20 mouse cellular contexts compared by ENCODE assay signal in the genomic region with DNA sequence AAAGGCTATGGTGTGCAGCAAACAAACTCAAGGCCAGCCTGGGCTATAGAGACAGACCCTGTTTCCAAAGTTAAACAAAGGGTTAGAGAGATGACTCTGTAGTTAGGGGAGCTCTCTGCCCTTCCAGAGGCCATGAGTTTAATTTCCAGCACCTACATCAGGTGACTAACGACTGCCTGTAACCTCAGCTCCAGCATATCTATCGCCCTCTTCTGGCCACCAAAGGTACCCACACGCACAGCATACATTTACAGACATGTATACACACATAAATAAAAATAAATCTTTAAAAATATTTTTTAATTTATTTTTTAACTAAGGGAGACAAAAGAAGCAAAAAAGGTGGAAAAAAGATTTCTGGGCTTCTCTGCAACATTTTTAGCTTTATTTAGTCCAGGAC. TPM values are rescaled to one million over a fixed set of nuclear protein-coding genes. Genes with fewer than 3 reads are reported as not detected.
DNase-seq lines count a peak whose midpoint lies in the region; ATAC-seq and TF ChIP-seq lines count a peak whose summit lies in the region.
"Had no signal": no experiment of that assay in that cellular context is flagged by ENCODE, and none has a peak within 500 bp of the region (broad histone marks: within the 10 kb centered on the region; RNA-seq: fewer than 3 reads in every experiment).

No protein-coding gene starts in this region.

- H3K27ac ChIP-seq in heart, embryonic 13.5 days (replicated peaks), result peak overlapping the region; percentile 65; the same call in 1 of the 2 replicates
- H3K27ac ChIP-seq in liver, embryonic 14.5 days, result no peak overlapping the region
- H3K27ac ChIP-seq: embryonic facial prominence, embryonic 15.5 days; forebrain, embryonic 13.5 days; hindbrain, embryonic 10.5 days; limb, embryonic 13.5 days had no signal

- peaks cover 7% of the 10 kb centered on the region; the same call in 1 of the 2 replicates for H3K4me1 ChIP-seq in heart, embryonic 13.5 days
- no peaks in the 10 kb centered on the region for H3K4me1 ChIP-seq in liver, embryonic 14.5 days (replicated peaks; ENCODE audit: control insufficient read depth in 2 of 2, insufficient read depth in 2 of 2, low read length in 1 of 2)
- H3K4me1 ChIP-seq: embryonic facial prominence, embryonic 15.5 days; forebrain, embryonic 13.5 days; limb, embryonic 13.5 days had no signal

- H3K36me3 ChIP-seq in heart, embryonic 13.5 days, result no peaks in the 10 kb centered on the region
- no peaks in the 10 kb centered on the region for H3K36me3 ChIP-seq in liver, embryonic 14.5 days (replicated peaks; ENCODE audit: control insufficient read depth, insufficient read depth, low read depth)
- H3K36me3 ChIP-seq: embryonic facial prominence, embryonic 15.5 days; heart, embryonic 15.5 days; hindbrain, embryonic 10.5 days; limb, embryonic 13.5 days; lung, embryonic 15.5 days had no signal

- ATAC-seq in heart, embryonic 13.5 days (ENCODE audit: extremely low read depth, insufficient number of reproducible peaks, low FRiP score, low TSS enrichment), result no peak
- no peak for ATAC-seq in liver, embryonic 14.5 days (ENCODE audit: insufficient read depth)
- ATAC-seq: activated CD4-positive, CD25-positive, alpha-beta regulatory T cell, adult 4 months; forebrain, embryonic 13.5 days; midbrain, embryonic 16.5 days had no signal

- H3K4me3 ChIP-seq in heart, embryonic 13.5 days, result no peak overlapping the region
- no peak overlapping the region for H3K4me3 ChIP-seq in liver, embryonic 14.5 days (ENCODE audit: insufficient read depth in 1 of 2, low read depth in 2 of 2, low read length in 2 of 2)
- H3K4me3 ChIP-seq: embryonic facial prominence, embryonic 15.5 days; forebrain, embryonic 13.5 days; heart, embryonic 15.5 days; hindbrain, embryonic 10.5 days; limb, embryonic 13.5 days; lung, embryonic 15.5 days had no signal

- DNase-seq in heart, postnatal 4 days, result no peak
- DNase-seq in liver, embryonic 14.5 days (ENCODE audit: low read depth in 3 of 3, low spot score in 3 of 3), result no peak
- no peak for DNase-seq in liver
- DNase-seq in ES-CJ7 (ENCODE audit: low read depth, low spot score), result peak; percentile 86
- DNase-seq in brain, embryonic 14.5 days (ENCODE audit: low read depth), result no peak
- DNase-seq in adrenal gland, postnatal 10 days, result no peak
- DNase-seq: adrenal gland, postnatal 25 days; B cell, adult 2 months; cerebellum, adult 9-11 months; embryo, embryonic 11 days; layer of hippocampus, adult 9-11 months had no signal

- no peak overlapping the region for H3K4me2 ChIP-seq in heart, embryonic 13.5 days
- H3K4me2 ChIP-seq in liver, embryonic 14.5 days (ENCODE audit: low read depth), result no peak overlapping the region
- H3K4me2 ChIP-seq: embryonic facial prominence, embryonic 15.5 days; forebrain, embryonic 13.5 days; heart, embryonic 15.5 days; limb, embryonic 13.5 days; lung, embryonic 15.5 days had no signal

- 0 out of 2 replicates have a peak, but pooled peaks cover 3% of the 10 kb centered on the region for H3K27me3 ChIP-seq in heart, embryonic 13.5 days (replicated peaks)
- H3K27me3 ChIP-seq in liver, embryonic 14.5 days (ENCODE audit: control insufficient read depth, insufficient read depth, low read length), result no peaks in the 10 kb centered on the region
- H3K27me3 ChIP-seq: embryonic facial prominence, embryonic 15.5 days; forebrain, embryonic 13.5 days; limb, embryonic 13.5 days; lung, embryonic 15.5 days had no signal

- no peak for TF ChIP-seq POLR2A in brain, embryonic 14.5 days (IDR thresholded peaks at IDR 0.05; ENCODE audit: borderline replicate concordance, extremely low read depth, insufficient read depth, insufficient read length, poor library complexity, severe bottlenecking)

- WGBS in heart, embryonic 13.5 days, result 87% methylated on average over 3 of the region's 3 CpGs
- WGBS in liver, embryonic 14.5 days (ENCODE audit: insufficient replicate concordance), result 71% methylated on average over 3 of the region's 3 CpGs

- TF ChIP-seq CTCF in liver, embryonic 14.5 days (IDR thresholded peaks at IDR 0.05; ENCODE audit: low read depth), result peak; percentile 42; the same call in 1 of the 2 replicates
- TF ChIP-seq CTCF in brain, embryonic 14.5 days (IDR thresholded peaks at IDR 0.05; ENCODE audit: borderline replicate concordance, extremely low read depth, insufficient read depth, insufficient read length), result peak; percentile 19; the same call in 1 of the 2 replicates

- no peak overlapping the region for H3K9ac ChIP-seq in heart, embryonic 13.5 days
- no peak overlapping the region for H3K9ac ChIP-seq in liver, embryonic 14.5 days (replicated peaks)
- H3K9ac ChIP-seq: embryonic facial prominence, embryonic 15.5 days; forebrain, embryonic 13.5 days; heart, embryonic 15.5 days; limb, embryonic 13.5 days; lung, embryonic 15.5 days had no signal

- no peak for TF ChIP-seq EP300 in liver, embryonic 14.5 days (IDR thresholded peaks at IDR 0.05; ENCODE audit: low read depth)

- H3K9me3 ChIP-seq in heart, embryonic 13.5 days, result no peaks in the 10 kb centered on the region
- H3K9me3 ChIP-seq in liver, embryonic 14.5 days (ENCODE audit: control insufficient read depth, low read length), result no peaks in the 10 kb centered on the region
- H3K9me3 ChIP-seq: embryonic facial prominence, embryonic 15.5 days; forebrain, embryonic 13.5 days; heart, embryonic 15.5 days; hindbrain, embryonic 10.5 days; limb, embryonic 13.5 days; lung, embryonic 15.5 days had no signal

RNA-seq across cellular contexts. Expression of gene Sumo1, which starts 59.7 kb away (rescaled TPM):
- polyA plus RNA-seq in heart, embryonic 13.5 days (2015; fragmentation: Nextera tagmentation; extraction: Ambion mirVana), result 223 and 245 TPM in 2 replicates
- 10 to 100 TPM; 68.4 to 71.9 TPM for total RNA-seq in heart, postnatal 4 days (2021)
- polyA plus RNA-seq in liver, embryonic 14.5 days (2012; rRNA removed), result 29.6 and 42.5 TPM in 2 replicates
- polyA plus RNA-seq in liver, embryonic 14.5 days (2014; fragmentation: Nextera tagmentation; extraction: Ambion mirVana), result 152 and 153 TPM in 2 replicates
- polyA plus RNA-seq in brain, embryonic 14.5 days (2012; rRNA removed), result 122 and 128 TPM in 2 replicates
- total RNA-seq in adrenal gland, postnatal 10 days (2021), result 100 to 1,000 TPM; 105 to 125 TPM
